Mouse (Mus musculus) cortical plate, adult 2 months (tissue): ENCODE results near the gene Map7.

ENCODE experiments used
- CTCF ChIP-seq: fragments of 200-500 bp; IDR thresholded peaks from 2 replicates; pipeline ENCODE4 v1.5.1; 2011; ENCODE audit warnings: mild to moderate bottlenecking, control low read depth, low read length; ENCODE audit not compliant: insufficient read depth; ENCODE audit errors: extremely low read depth
- POLR2A ChIP-seq: fragments of 200-500 bp; IDR thresholded peaks from 2 replicates; pipeline ENCODE4 v1.6.1; 2011; ENCODE audit warnings: mild to moderate bottlenecking, low read length, control low read depth; ENCODE audit not compliant: insufficient read depth; ENCODE audit errors: extremely low read depth

DNA sequence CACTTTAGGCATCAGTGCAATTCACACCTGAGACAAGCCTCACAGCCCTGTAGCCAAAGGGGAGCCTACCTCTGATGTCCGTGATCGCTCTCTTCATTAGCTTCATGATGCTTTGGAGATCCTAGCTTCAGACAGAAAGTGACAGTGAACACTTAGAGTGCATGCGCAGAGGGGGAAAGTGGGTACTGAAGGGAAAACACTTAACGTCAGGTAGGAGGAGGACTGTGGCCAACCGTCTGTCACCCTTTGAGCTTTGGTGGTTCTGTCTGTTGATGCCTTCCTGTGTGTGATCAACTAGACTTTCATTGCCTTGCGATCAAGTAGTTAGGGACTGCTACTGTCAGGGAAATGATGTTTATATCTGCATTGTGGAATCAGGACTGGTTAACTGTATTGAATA is 114.6 kb downstream of the Map7 start:
- TF ChIP-seq CTCF (no peak), POLR2A (no peak)
